Mouse (Mus musculus): ENCODE measurements around the gene Mdm4.

DNA sequence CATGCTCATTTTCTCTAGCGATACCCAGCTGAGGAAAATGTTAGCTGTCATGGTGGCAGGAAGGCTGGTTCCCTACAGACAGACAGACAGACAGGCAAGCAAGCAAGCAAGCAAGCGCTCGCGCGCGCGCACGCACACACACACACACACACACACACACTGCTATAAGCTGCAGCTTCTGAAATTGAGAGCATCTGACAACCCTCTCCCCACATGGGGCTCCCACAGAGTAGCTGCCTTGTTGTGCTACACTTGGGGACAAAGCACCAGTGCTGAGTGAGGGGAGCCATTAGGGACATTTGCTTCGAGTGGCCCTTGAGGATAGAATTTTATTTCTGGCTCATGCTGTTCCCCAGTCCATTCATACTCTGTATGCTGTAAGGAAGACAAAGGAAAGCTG is 108.1 kb downstream of the Mdm4 start:
- no peak for TF ChIP-seq CTCF (IDR thresholded peaks at IDR 0.05; ENCODE audit: borderline replicate concordance, insufficient read depth, low read depth, low read length)
- TF ChIP-seq POLR2A (IDR thresholded peaks at IDR 0.05; ENCODE audit: borderline replicate concordance, insufficient read depth, low read length), result no peak
